Mouse (Mus musculus) testis, adult 10 weeks (tissue): Measurements from ENCODE around the gene Fam174b. TPM values are rescaled to one million over a fixed set of nuclear protein-coding genes. Genes with fewer than 3 reads are reported as not detected.

Experiments
- polyA plus RNA-seq: library from polyadenylated mRNA; stranded (reverse); fragments of 350-450 nt; fragmentation: Illumina TruSeq; extraction: RNeasy Lipid Tissue Mini Kit (QIAGEN cat#74804); gene quantifications from one replicate; pipeline ENCODE4 v1.2.3, GENCODE M21; 2014; ENCODE audit warnings: low read depth, low replicate concordance

Gene Fam174b
- 0.41 TPM for polyA plus RNA-seq

DNA sequence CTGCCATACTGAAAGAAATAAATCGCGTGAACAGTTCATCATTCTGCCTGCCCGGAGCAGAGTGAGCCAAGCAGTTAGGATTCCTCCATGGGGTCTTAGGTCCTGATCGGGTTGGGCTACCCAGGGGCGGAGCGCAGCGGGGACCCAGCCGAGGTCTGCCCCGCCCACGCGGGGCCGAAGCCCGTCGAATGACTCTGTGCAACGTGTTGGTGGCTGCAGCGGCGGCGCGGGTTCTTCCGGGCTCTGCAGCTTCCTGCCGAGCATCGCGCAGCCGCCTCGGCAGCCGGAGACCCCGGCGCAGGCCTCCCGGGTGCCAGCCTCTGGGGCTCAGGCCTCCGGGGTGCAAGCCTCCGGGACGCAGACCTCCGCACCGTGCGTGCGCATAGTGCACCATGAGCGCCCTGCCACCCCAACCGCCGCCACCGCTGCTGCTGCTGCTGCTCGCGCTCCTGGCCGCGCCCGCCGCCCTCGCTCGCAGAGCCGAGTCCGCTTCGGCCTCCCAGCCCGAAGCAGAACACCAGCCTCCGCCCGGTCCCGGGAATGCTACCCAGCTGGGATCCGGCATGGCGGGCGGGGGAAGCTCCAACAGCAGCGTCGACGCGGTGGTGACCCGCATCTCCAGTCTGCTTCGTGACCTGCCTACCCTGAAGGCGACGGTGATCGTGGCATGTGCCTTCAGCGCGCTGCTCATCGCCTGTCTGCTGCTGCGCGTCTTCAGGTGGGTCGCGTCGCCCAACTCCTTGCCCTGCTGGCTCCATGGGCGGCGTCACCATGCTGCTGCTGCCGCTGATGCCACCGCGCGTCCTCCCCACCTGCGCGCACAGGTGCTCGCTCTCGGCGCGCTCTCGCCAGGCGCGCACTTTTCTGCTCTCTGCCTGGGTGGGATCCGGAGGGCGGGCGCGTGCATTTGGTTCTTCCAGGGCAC lies at the start of gene Fam174b:
TSS of gene Fam174b (plus strand) at position 192 of the 925 bp plus-strand sequence.

Other genes starting within 250 kb of the Fam174b start
- gene Chd2, start 198.5 kb upstream of the Fam174b start, polyA plus RNA-seq: 13.5 TPM